Mouse (Mus musculus) cerebellum, adult 8-10 months (tissue): ENCODE results near the gene Tmem132e.

ENCODE experiments used
- DNase-seq: peaks from one replicate; pipeline ENCODE4 v3.0.0; 2022

Gene Tmem132e

GRCm38 (mm10) chr11:82434091-82434831 is 45.6 kb downstream of the Tmem132e start:
- no peak for DNase-seq

GRCm38 (mm10) chr11:82434832-82435182 is 46.1 kb downstream of the Tmem132e start:
- no peak for DNase-seq

GRCm38 (mm10) chr11:82448485-82448884 is 59.8 kb downstream of the Tmem132e start:
- DNase-seq, result no peak

- DNase-seq, result no peak
Observed at GRCm38 (mm10) chr11:82452516-82452915, 63.8 kb downstream of the Tmem132e start.

GRCm38 (mm10) chr11:82453230-82453629 is 64.5 kb downstream of the Tmem132e start:
- DNase-seq, result no peak

GRCm38 (mm10) chr11:82461326-82461725 is 72.6 kb downstream of the Tmem132e start:
- DNase-seq, result no peak

DNA sequence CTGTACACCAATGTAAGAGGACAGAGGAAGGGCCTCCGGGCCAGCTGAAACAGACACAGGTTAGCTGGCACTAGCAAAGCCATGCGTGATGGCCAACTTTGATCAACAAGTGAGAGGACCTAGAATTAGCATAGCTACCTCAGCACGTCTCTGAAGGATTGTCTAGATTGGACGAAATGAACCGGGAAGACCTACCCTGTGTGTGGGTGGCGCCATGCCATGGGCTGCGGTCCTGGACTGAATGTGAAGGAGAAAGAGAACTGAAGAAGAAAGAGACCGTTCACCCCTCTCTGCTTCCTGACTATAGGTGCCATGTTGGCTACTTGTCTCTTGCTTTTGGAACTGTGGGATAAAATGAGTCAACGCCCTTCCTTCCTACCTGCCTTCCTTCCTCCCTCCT is 76.8 kb downstream of the Tmem132e start:
- DNase-seq, result no peak

GRCm38 (mm10) chr11:82467218-82467617 is 78.5 kb downstream of the Tmem132e start:
- peak; percentile 60 for DNase-seq

DNA sequence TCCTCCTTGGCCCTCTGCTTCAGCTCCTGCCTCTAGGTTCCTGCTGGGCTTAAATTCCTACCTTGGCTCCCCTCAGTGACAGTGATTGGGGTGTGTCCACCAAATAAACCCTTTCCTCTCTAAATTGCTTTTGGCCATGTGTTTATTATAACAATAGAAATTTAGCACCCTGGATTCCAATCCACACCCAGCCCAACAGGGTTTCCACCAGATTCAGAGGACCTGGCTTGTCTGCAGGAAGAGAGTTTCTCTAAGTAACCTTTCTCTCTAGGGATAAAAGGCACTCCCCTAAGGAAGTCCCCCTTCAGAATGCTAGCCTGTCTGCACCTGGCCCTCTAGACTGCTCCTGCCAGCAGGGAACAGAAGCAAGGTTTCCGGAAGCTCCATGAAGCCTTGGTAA is 82.4 kb downstream of the Tmem132e start:
- no peak for DNase-seq

- DNase-seq, result no peak
Observed at GRCm38 (mm10) chr11:82473137-82473621, 84.5 kb downstream of the Tmem132e start.

- DNase-seq, result no peak
Observed at GRCm38 (mm10) chr11:82476092-82476491, 87.4 kb downstream of the Tmem132e start.

DNA sequence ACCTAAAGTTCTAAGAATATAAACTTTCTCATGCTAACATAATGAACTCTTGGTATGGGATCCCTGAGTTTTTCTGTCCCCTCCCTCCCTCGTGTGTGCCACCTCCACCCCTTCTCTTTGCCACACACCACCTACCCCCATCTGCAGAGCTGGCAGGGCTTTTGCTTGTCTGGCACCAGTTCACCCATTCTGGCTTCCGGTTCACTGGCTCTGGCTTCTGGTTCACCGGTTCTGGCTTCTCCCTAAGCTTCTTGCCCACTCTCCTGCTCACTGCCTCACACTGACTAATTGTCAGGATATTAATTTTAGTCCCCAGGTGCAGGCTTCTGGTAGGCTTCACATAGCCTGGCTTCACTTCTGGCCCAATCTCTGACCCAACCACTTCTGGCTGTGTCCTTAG is 88.7 kb downstream of the Tmem132e start:
- DNase-seq, result no peak

DNA sequence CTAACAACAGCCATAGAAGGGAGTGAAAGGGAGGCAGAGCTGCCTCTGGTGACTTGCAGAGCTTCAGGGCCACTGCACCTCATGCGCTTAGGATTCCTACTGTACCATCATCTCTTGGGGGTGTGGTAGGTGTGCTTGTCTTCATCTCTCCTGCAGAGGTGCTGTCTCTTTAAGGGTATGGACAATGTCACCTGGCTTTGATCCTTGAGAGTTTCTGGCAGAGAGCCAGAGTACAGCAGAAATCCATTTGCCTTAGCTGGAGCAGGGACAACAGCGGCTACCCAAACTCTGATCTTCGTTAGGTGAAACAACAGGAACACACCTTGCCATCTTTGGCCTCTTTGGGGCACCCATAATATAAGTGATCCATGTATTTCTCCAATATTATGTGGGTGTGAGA is 92.2 kb downstream of the Tmem132e start:
- DNase-seq, result no peak

DNA sequence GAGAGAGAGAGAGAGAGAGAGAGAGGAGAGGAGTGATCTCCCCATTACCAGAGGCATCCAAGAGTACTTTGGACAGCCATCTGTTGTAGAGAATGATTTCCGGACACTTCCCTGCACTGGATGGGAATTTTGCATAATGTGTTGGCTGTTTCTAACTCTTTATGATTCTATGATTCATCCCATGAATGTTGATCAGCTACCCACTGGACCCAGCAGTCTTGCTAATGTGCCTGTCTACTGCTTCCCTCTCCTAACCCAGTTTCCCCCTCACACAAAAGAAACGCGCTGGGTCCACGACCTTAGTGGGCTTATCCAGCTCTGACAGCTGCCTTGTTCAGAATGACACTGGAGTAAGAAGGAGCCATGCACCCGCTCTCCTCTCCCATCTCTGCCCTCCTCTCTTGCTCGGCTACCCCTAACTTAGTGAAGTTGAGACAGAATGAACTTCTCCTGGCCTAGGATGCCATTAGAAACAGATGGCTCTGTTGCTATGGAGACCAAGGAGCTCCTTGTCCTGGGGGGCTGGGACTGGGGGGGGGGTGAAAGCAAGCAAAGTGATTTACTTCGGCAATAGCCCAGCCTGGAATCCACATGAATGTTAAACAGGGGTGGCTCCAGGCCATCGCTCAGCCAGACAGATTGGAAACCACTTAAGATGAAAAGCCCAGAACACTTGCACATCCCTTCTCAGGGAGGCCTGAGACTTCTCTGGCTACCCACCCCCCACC is 98.8 kb downstream of the Tmem132e start:
- DNase-seq, result no peak

DNA sequence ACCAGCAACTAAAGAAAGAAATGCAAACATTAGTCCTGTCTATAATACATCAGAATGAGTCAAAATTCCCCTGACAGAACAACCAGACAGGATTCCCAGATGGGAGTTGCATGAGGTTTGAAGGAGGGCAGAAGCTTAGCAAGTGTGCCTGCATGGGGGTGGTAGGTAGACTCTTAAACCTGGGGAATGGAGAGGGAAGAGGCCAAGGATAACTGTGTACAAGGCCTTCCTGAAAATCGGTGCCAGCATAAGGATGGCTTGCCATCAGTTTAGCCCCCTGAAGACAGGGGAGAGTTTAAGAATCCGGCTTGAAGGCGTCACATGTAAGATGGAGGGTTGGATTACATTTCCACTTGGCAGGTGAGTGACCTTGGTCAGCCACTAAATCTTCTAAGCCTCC is 102.2 kb downstream of the Tmem132e start:
- DNase-seq, result no peak
